In the genomic region with DNA sequence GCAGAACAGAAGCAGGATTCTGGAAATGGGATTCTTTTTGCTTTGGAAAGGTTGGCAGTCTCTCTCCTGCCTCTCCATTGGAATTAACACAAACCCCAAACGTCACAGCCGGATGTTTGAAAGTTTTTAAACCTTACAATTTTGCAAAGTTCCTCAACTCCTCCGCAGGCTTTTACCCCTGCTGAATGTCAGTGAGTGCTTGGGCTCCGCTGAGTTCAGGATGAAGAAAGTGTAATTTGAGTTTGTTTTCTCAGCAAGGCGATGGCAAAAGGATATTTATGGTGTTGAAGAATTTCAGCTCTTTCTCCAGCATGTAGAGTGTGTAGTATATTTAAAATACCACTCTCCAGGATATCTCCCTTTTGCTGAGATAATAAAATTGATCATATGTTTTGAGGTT, we compare ENCODE assay signal across 23 mouse cellular contexts.
A peak's percentile ranks its signal among the peaks of the same experiment; 100 is the strongest.
DNase-seq lines count a peak whose midpoint lies in the region; ATAC-seq and TF ChIP-seq lines count a peak whose summit lies in the region.
"Had no signal": no experiment of that assay in that cellular context is flagged by ENCODE, and none has a peak within 500 bp of the region (broad histone marks: within the 10 kb centered on the region; RNA-seq: fewer than 3 reads in every experiment).

No protein-coding gene starts in this region.

- WGBS in embryonic facial prominence, embryonic 14.5 days, result 31% methylated on average over 5 of the region's 5 CpGs
- 43% methylated on average over 5 of the region's 5 CpGs for WGBS in embryonic facial prominence, embryonic 10.5 days
- WGBS in kidney, embryonic 16.5 days, result 16% methylated on average over 5 of the region's 5 CpGs
- 49% methylated on average over 5 of the region's 5 CpGs for WGBS in lung, postnatal 0 days
- WGBS in forebrain, postnatal 0 days, result 63% methylated on average over 5 of the region's 5 CpGs

- no peak for ATAC-seq in embryonic facial prominence, embryonic 14.5 days (ENCODE audit: low read depth)
- ATAC-seq in kidney, embryonic 16.5 days (ENCODE audit: low FRiP score, low TSS enrichment), result 0 out of 2 replicates have a peak, but pooled peaks have one; percentile 31
- no peak for ATAC-seq in lung, postnatal 0 days
- no peak for ATAC-seq in forebrain, postnatal 0 days
- ATAC-seq: activated CD4-positive, CD25-positive, alpha-beta regulatory T cell, adult 4 months; forebrain, embryonic 14.5 days; hindbrain, embryonic 16.5 days; midbrain, embryonic 13.5 days had no signal

- no peak for DNase-seq in embryonic facial prominence, embryonic 14.5 days (ENCODE audit: low spot score)
- DNase-seq in embryonic facial prominence, embryonic 10.5 days (ENCODE audit: low spot score), result no peak
- no peak for DNase-seq in kidney, postnatal 36 days
- no peak for DNase-seq in lung, postnatal 0 days (ENCODE audit: low spot score)
- DNase-seq in lung, postnatal 36 days, result no peak
- no peak for DNase-seq in forebrain, postnatal 0 days
- no peak for DNase-seq in layer of hippocampus, adult 18-20 months (ENCODE audit: low spot score in 2 of 2)
- DNase-seq: adrenal gland, adult 2 months; adrenal gland, postnatal 36 days; cerebellum, adult 2 months; cerebellum, postnatal 25 days; kidney, adult 2 months; layer of hippocampus, adult 9-11 months; thymus, adult 2 months; thymus, postnatal 36 days had no signal

- H3K36me3 ChIP-seq in embryonic facial prominence, embryonic 14.5 days (ENCODE audit: control insufficient read depth, insufficient read depth, low read length), result no peaks in the 10 kb centered on the region
- no peaks in the 10 kb centered on the region for H3K36me3 ChIP-seq in embryonic facial prominence, embryonic 10.5 days (replicated peaks)
- H3K36me3 ChIP-seq in kidney, embryonic 16.5 days (ENCODE audit: insufficient read depth, low read length), result no peaks in the 10 kb centered on the region
- no peaks in the 10 kb centered on the region for H3K36me3 ChIP-seq in lung, postnatal 0 days (ENCODE audit: insufficient read depth, low read length)
- H3K36me3 ChIP-seq in forebrain, postnatal 0 days (ENCODE audit: insufficient read depth), result no peaks in the 10 kb centered on the region
- H3K36me3 ChIP-seq: midbrain, embryonic 13.5 days had no signal

- H3K4me1 ChIP-seq in embryonic facial prominence, embryonic 14.5 days (ENCODE audit: control insufficient read depth, insufficient read depth, low read length), result 0 out of 2 replicates have a peak, but pooled peaks cover 14% of the 10 kb centered on the region
- H3K4me1 ChIP-seq in embryonic facial prominence, embryonic 10.5 days, result peaks cover 28% of the 10 kb centered on the region
- H3K4me1 ChIP-seq in kidney, embryonic 16.5 days (ENCODE audit: insufficient read depth, low read length), result peaks cover 8% of the 10 kb centered on the region
- no peaks in the 10 kb centered on the region for H3K4me1 ChIP-seq in lung, postnatal 0 days (ENCODE audit: insufficient read depth, low read depth, low read length)
- H3K4me1 ChIP-seq in forebrain, postnatal 0 days (ENCODE audit: insufficient read depth), result no peaks in the 10 kb centered on the region

- no peaks in the 10 kb centered on the region for H3K9me3 ChIP-seq in embryonic facial prominence, embryonic 14.5 days (ENCODE audit: control insufficient read depth, low read length)
- H3K9me3 ChIP-seq in embryonic facial prominence, embryonic 10.5 days, result no peaks in the 10 kb centered on the region
- H3K9me3 ChIP-seq in kidney, embryonic 16.5 days (ENCODE audit: low read length), result no peaks in the 10 kb centered on the region
- H3K9me3 ChIP-seq in lung, postnatal 0 days (ENCODE audit: low read length), result no peaks in the 10 kb centered on the region
- no peaks in the 10 kb centered on the region for H3K9me3 ChIP-seq in forebrain, postnatal 0 days (ENCODE audit: low read length)
- H3K9me3 ChIP-seq: midbrain, embryonic 13.5 days had no signal

- H3K27me3 ChIP-seq in embryonic facial prominence, embryonic 14.5 days (replicated peaks; ENCODE audit: control insufficient read depth, insufficient read depth, low read length), result no peaks in the 10 kb centered on the region
- H3K27me3 ChIP-seq in embryonic facial prominence, embryonic 10.5 days (replicated peaks; ENCODE audit: low read depth, poor library complexity, severe bottlenecking), result no peaks in the 10 kb centered on the region
- H3K27me3 ChIP-seq in kidney, embryonic 16.5 days (ENCODE audit: insufficient read depth, low read length), result no peaks in the 10 kb centered on the region
- H3K27me3 ChIP-seq in lung, postnatal 0 days (replicated peaks; ENCODE audit: insufficient read depth, low read length), result no peaks in the 10 kb centered on the region
- no peaks in the 10 kb centered on the region for H3K27me3 ChIP-seq in forebrain, postnatal 0 days (ENCODE audit: insufficient read depth, low read length)
- H3K27me3 ChIP-seq: CH12.LX; midbrain, embryonic 13.5 days had no signal

- no peak overlapping the region for H3K27ac ChIP-seq in embryonic facial prominence, embryonic 14.5 days (replicated peaks; ENCODE audit: low read depth, low read length)
- no peak overlapping the region for H3K27ac ChIP-seq in embryonic facial prominence, embryonic 10.5 days (replicated peaks)
- H3K27ac ChIP-seq in kidney, embryonic 16.5 days (ENCODE audit: low read length), result no peak overlapping the region
- H3K27ac ChIP-seq in lung, postnatal 0 days (ENCODE audit: low read length), result peak overlapping the region; percentile 8
- no peak overlapping the region for H3K27ac ChIP-seq in forebrain, postnatal 0 days (ENCODE audit: low read depth, low read length)
- H3K27ac ChIP-seq: liver, embryonic 14.5 days; macrophage; midbrain, embryonic 13.5 days had no signal

- TF ChIP-seq CTCF in lung, postnatal 0 days (IDR thresholded peaks at IDR 0.05), result no peak
- no peak for TF ChIP-seq CTCF in forebrain, postnatal 0 days (IDR thresholded peaks at IDR 0.05; ENCODE audit: low read depth)

- H3K4me2 ChIP-seq in embryonic facial prominence, embryonic 14.5 days (ENCODE audit: low read depth, low read length), result peak overlapping the region; percentile 2; the same call in 1 of the 2 replicates
- H3K4me2 ChIP-seq in kidney, embryonic 16.5 days (replicated peaks; ENCODE audit: low read depth, low read length), result no peak overlapping the region; the same call in 1 of the 2 replicates
- no peak overlapping the region for H3K4me2 ChIP-seq in lung, postnatal 0 days (replicated peaks; ENCODE audit: low read depth, low read length)
- no peak overlapping the region for H3K4me2 ChIP-seq in forebrain, postnatal 0 days (ENCODE audit: low read depth)
- H3K4me2 ChIP-seq: midbrain, embryonic 13.5 days had no signal

- no peak overlapping the region for H3K9ac ChIP-seq in embryonic facial prominence, embryonic 14.5 days (ENCODE audit: low read depth, low read length)
- H3K9ac ChIP-seq in kidney, embryonic 16.5 days (replicated peaks; ENCODE audit: low read length), result no peak overlapping the region
- H3K9ac ChIP-seq in lung, postnatal 0 days (replicated peaks; ENCODE audit: low read depth), result no peak overlapping the region
- H3K9ac ChIP-seq in forebrain, postnatal 0 days, result no peak overlapping the region
- H3K9ac ChIP-seq: liver, embryonic 14.5 days; midbrain, embryonic 13.5 days had no signal

- H3K4me3 ChIP-seq in embryonic facial prominence, embryonic 14.5 days (ENCODE audit: low read depth, low read length), result no peak overlapping the region
- H3K4me3 ChIP-seq in embryonic facial prominence, embryonic 10.5 days, result no peak overlapping the region
- H3K4me3 ChIP-seq in kidney, embryonic 16.5 days (ENCODE audit: low read length), result no peak overlapping the region
- H3K4me3 ChIP-seq in lung, postnatal 0 days (ENCODE audit: low read depth, low read length), result no peak overlapping the region
- H3K4me3 ChIP-seq in forebrain, postnatal 0 days (ENCODE audit: low read depth, low read length), result no peak overlapping the region
- H3K4me3 ChIP-seq: midbrain, embryonic 13.5 days had no signal

- TF ChIP-seq EP300 in lung, postnatal 0 days (IDR thresholded peaks at IDR 0.05), result no peak
